Mouse (Mus musculus): ENCODE results near the gene Klf9.

DNA sequence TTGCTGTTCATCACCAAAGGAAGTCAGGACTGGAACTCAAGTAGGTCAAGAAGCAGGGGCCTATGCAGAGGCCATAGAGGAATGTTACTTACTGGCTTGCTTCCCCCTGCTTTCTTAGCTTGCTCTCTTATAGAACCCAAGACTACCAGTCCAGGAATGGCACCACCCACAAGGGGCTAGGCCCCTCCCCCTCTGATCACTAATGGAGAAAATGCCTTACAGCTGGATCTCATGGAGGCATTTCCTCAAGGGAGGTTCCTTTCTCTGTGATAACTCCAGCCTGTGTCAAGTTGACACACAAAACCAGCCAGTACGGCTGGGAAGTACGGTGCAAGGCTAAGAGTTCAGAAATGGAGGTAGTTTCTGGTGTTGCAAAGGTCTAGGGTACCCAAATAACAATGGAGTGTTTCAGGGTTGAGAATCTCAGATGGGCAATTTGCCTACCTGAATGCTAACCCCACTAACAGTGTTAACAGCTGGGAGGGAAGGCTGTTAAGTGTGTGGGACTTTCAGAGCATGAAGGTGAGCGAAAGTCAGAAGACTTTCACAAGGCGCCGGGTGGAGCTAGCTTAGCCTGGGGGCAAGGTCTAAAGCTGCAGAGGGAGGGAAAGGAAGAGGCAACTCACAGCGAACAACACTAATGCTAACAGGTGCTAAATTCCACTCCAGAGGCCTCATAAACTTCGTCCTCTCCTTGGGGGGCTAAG, 8.2 kb upstream of the Klf9 start:
- TF ChIP-seq CTCF (IDR thresholded peaks at IDR 0.05; ENCODE audit: low read depth) (no peak), EP300 (IDR thresholded peaks at IDR 0.05; ENCODE audit: low read depth) (no peak)

Measured in heart, postnatal 0 days (tissue).